Mouse (Mus musculus) gastrocnemius, adult 8-10 months (tissue): ENCODE results near the gene Opn3. TPM values are rescaled to one million over a fixed set of nuclear protein-coding genes. Genes with fewer than 3 reads are reported as not detected.

ENCODE experiments used
- DNase-seq, 2 experiments: peaks; one replicate each; pipeline ENCODE4 v3.0.0; 2022; ENCODE audit warnings: low spot score in 2 of 2
- total RNA-seq, 4 experiments: library from RNA; stranded (reverse); gene quantifications; 2 replicates each; pipeline ENCODE4 v1.2.4; 2022

The Opn3 gene
- total RNA-seq, result 1 to 10 TPM; 3.8 to 6.2 (median 5.0) TPM

- peak; percentile 99 to 100 for DNase-seq
Measured at GRCm38 (mm10) chr1:175692246-175692996, at the start of gene Opn3, which contains the start of gene Chml. Gene Opn3, minus strand, starts transcription at chr1:175692776. Gene Chml, minus strand, starts transcription at chr1:175692901.

GRCm38 (mm10) chr1:175725771-175726170 is 33.2 kb upstream of the Opn3 start:
- DNase-seq, result no peak

DNA sequence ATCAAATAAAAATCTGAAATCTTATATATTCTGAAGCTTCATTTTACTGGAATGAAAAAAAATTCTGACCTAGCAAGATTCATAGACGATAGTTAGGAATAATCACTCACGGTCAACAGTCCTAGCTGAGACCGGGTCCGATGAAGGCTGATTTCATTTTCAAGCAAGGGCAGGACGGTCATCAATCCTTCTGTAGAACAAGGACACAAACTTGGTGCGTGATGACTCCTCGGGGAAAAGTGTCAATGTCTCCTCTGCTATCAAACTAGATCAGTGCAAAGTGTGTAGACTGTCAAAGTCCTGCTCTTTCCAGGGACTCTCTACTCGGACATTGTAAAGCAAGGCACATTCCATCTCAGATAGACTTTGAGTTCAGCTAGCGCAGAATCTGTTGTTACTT is 24.3 kb upstream of the Opn3 start:
- no peak for DNase-seq

DNA sequence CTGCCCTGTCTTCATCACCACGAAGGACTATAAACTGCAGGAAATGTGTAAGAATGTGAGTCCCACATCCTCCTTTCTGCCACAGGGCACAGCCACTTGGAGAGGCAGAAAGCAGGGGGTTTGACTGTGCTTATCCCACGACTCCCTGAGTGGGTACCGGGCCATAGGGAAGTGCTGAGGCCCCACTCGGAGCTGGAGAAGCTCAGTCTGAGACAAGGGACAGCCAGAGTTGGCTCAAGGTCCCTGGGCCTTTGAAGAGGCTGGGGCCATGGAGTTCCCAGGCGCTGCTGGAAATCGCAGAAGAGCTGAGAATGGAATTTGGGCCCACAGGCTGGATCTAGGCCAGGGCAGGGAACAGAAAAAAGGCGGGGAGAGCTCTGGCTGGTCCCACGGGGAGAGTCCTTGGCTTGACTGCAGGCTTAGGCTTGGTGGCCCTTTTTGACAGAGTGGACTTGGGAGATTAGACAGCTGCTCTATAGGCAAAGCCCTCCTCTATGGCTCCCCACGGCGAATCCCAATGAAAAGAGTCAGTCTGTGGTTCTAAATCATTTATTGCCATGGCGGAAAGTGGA is 19.8 kb upstream of the Opn3 start:
- no peak for DNase-seq

- no peak for DNase-seq
Measured at GRCm38 (mm10) chr1:175708013-175708412, 15.4 kb upstream of the Opn3 start.

- DNase-seq, result no peak
Measured at GRCm38 (mm10) chr1:175707599-175707998, 15.0 kb upstream of the Opn3 start.

DNA sequence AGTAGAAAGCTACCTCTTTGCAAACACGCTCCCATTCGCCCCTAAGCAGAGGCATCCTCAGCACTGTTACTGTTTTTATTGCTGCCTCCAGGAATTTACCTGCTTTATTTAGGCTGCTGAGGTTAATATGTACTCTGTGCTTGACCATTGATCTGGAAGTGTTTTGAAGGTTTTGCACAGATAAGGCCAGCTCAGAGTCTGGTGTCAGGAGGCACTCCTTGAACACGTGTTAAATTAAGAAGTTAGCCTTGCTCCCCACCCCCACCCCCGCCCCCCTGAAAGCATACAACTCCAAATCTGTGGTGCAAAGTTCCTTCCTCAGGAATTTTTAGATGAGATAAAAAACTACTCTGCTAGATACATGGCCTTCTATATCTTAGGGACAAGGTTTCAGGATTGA is 8.6 kb upstream of the Opn3 start:
- DNase-seq, result no peak

DNA sequence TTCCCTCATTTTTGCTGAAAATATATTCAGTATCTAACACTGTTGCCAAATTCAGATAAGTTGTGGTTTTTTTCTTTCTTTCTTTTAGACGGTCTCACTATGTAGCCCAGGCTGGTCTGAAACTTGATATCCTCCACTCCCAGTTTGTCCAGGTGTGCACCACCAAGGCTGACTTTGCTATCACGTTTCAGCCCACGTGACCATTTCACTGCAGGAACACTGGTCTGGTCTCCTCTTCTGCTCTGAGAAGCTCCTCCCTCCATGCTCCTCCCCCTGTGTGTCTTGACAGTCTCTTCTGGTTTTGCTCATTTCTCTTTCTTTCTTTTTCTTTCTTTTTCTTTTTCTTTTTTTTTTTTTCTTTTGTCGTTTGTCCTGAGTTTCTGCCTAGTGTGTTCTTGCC is 7.2 kb upstream of the Opn3 start:
- no peak for DNase-seq

DNA sequence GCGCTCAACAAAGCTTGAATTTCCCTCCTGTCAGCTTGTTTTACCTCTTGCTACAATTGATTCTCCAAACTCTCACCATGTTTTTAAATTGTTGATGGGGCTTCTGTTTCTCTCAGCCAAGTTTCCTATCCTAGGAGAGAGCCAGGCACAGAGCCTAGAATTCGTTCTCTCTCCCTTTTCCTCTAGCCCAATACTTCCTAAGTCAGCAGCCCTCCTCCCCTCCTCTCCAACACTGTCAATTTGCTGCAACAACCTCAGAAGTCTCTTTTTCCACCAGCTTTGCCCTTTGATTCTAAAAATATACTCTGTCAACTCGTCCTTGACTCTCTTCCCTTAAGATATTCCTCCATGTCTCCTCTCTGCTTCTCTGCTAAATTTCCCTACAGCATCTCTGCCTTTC is 6.8 kb upstream of the Opn3 start:
- DNase-seq, result no peak

- DNase-seq, result no peak
Measured at GRCm38 (mm10) chr1:175698293-175698692, 5.7 kb upstream of the Opn3 start, which contains the start of gene Wdr64. Gene Wdr64, plus strand, starts transcription at chr1:175698593.

GRCm38 (mm10) chr1:175693429-175693960 is 919 bp upstream of the Opn3 start:
- DNase-seq, result no peak

GRCm38 (mm10) chr1:175692997-175693361 is 403 bp upstream of the Opn3 start:
- DNase-seq, result no peak

GRCm38 (mm10) chr1:175691686-175692245 is 810 bp downstream of the Opn3 start:
- DNase-seq, result no peak

- DNase-seq, result no peak
Measured at GRCm38 (mm10) chr1:175680995-175681394, 11.6 kb downstream of the Opn3 start.

DNA sequence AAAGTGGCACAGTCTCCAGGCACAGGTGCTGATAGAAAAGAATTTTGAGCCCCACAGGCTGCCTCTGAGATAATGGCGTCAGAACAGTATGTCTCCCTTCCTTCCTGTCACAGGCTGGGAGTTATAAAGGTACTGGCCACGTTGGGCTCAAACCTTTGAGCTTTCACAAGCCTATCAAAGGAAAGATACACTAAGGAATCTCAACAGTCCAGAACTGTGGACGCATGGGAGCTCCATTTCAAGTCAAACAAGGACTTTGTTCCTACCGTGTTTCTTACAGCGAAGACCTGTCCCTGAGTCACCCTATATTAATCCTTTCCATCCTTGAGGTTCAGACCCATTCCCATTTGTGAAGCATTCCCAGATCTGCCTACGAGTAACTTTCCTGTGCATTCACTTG is 15.1 kb downstream of the Opn3 start:
- no peak for DNase-seq

DNA sequence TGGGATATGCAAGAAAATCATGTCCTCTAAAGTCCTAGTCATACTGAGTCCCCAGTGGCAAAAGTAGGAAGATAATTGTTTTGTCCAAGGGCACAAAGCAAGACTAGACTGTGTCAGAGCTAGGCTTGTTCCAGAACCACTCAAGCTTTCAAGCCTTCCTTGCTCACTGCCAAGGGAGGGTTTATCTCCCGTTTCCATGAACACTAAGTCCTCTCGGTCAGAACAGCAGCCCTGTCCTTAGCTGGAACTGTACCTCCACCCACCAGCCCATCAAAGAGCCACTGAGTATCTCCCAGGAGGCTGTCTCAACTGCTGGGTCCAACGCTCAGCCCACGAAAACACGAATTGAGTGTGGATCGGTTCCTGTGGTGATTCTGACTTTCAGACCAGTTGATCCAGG is 17.5 kb downstream of the Opn3 start:
- no peak for DNase-seq

DNA sequence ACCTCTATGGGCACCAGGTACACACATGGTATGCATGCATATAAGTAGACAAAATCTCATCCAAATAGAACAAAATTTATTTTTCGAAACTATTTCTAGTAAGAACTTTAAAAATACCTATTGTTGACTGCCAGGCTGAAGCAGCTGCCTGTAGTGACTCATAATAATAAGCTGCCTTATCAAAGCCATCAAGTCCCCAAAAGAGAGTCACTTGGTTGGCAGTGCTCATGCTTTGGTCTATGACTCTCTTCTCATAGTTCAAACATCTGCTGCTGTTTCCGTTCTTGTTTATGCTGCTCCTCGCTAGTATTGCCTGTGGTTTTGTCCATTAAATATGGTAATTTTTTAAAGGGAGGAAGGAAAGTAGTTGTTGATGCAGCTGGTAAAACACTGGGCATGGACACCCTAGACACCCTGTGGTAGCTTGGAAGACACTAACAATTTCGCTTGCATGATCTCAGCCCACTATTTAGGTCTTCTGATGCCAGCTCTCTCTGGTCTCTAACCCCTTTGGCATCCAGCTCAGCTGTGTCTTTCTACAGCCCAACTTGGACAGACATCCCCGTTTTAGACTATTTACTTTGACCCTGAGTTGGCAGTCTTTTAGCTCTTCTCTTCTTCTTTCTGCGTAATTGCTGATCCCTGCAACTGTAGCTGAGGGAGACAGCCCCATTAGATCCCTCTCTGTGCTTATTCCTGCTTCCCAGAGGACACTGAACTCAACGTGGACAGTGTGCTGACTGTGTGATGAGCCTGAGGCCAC is 18.8 kb downstream of the Opn3 start:
- no peak for DNase-seq

DNA sequence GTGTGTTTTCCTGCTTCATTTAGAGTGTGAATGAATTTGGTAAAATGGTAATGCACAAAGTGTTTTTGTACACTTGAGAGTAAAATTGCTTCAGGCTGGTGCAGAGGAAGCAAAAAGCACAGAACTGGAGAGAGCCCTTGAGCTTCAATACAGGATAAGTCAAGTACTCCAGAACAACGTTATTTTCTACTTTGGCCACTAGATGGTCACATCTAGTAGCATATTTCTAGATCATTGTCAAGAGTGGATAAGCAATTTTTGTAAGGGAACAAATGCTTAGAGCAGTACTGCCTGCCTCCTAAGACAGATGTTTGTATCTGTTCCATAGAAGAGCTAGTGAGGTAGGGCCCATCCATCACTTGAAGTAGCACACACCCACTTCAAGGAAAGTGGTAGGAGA is 20.9 kb downstream of the Opn3 start:
- no peak for DNase-seq

DNA sequence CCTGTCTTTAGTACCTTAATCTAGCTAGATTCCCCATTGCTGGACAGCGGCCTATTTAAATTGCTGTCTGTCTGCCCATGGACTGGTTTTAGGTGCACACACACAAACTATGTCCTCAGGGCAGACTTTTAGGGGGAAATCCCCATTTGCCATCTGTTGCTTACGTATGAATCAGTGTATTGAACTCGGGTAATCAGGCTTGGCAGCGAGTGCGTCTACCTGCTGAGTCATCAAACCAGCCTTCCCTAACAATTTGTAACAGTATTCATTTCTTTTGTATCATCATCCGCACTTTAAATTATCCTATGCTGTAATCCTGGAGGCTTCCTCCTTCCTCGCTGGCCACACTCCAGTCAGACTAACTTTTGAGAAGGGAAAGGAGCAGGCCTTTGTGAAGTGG is 22.5 kb downstream of the Opn3 start:
- DNase-seq, result no peak

DNA sequence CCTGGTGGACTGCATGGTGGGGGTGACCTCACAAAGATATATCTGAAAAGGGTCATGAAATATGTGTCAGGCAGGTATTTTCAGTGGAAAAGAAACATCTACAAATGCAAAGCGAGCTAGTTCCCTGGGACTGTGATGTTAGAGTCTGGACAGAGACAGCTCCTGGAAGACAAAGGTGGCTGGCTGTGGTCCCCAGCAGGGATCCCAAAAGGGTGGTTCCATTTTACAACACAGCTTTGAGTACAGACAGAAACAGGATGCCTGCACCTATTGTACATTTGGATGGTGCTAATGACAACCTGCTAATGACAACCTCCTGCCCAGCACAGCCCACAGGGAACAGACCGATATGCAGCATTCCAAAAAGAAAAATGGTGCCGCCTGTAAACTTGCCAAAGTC is 23.1 kb downstream of the Opn3 start:
- DNase-seq, result no peak

DNA sequence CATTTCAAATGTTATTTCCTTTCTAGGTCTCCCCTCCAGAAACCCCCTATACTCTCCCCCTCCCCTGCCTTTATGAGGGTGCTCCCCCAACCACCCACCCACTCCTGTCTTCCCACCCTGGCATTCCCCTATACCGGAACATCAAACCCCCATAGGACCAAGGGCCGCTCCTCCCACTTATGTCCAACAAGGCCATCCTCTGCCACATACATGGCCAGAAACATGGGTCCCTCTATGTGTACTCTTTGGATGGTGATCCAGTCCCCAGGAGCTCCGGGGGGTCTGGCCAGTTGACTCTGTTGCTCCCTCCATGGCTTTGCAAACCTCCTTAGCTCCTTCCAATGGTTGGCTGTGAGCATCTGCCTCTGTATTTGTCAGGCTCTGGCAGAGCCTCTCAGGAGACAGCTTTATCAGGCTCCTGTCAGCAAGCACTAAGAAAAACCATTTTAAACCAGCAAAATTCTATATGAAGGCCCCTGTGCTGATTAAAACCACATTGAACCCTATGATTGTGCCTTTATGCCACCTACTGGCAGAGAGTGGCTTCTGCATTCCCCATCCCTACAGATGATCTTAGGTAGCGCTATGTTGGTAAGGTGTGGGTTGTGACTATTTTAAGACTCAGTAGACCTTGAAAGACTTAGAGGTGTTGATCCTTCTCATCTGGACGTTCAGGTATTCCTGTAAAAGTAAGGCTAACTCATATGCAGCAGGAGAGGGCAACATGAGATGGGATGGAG is 23.7 kb downstream of the Opn3 start:
- no peak for DNase-seq
